Mouse (Mus musculus) megakaryocyte, embryonic 14.5 days (primary cell): ENCODE data around the gene Phactr1. TPM values are rescaled to one million over a fixed set of nuclear protein-coding genes. Genes with fewer than 3 reads are reported as not detected.

Source experiments
- H3K27me3 ChIP-seq: replicated peaks from 2 replicates; pipeline ENCODE3; 2012; ENCODE audit warnings: inconsistent platforms
- H3K36me3 ChIP-seq: replicated peaks from 2 replicates; pipeline ENCODE3; 2012; ENCODE audit warnings: low read length, inconsistent platforms, mixed read lengths
- H3K4me1 ChIP-seq: 2 replicates; pipeline ENCODE4 v1.6.1; 2012; ENCODE audit warnings: inconsistent platforms
- H3K4me3 ChIP-seq: replicated peaks from 2 replicates; pipeline ENCODE3; 2012; ENCODE audit warnings: moderate library complexity, mild to moderate bottlenecking, inconsistent platforms
- H3K9me3 ChIP-seq: 2 replicates; pipeline ENCODE4 v1.6.1; 2012; ENCODE audit warnings: inconsistent platforms
- FLI1 ChIP-seq: IDR thresholded peaks from 2 replicates; pipeline ENCODE4 v1.6.1; 2012; ENCODE audit warnings: low read length, inconsistent platforms, mixed read lengths
- GATA1 ChIP-seq: IDR thresholded peaks from 3 replicates; pipeline ENCODE4 v1.6.1; 2012; ENCODE audit warnings: mixed read lengths, low read length, inconsistent platforms, borderline replicate concordance
- polyA plus RNA-seq: library from polyadenylated mRNA; stranded (reverse); fragments of >175 nt; gene quantifications from 2 replicates; pipeline ENCODE4 v1.2.3, GENCODE M21; 2012; ENCODE audit warnings: low replicate concordance; ENCODE audit not compliant: insufficient read depth

The Phactr1 gene
- polyA plus RNA-seq, 1 experiment, result 0.01 TPM

- no peak for TF ChIP-seq GATA1
- no peak for TF ChIP-seq FLI1
- Histone ChIP-seq H3K36me3 (no peaks in the 10 kb centered on the region), H3K4me1 (peaks cover 3% of the 10 kb centered on the region; the same call in 1 of the 2 replicates)
These were observed 277.4 kb downstream of the Phactr1 start for GRCm38 (mm10) chr13:42957856-42958255.

GRCm38 (mm10) chr13:42958867-42959266, 278.4 kb downstream of the Phactr1 start:
- Histone ChIP-seq H3K27me3 (no peaks in the 10 kb centered on the region), H3K36me3 (no peaks in the 10 kb centered on the region), H3K4me3 (no peak overlapping the region), H3K4me1 (peaks cover 3% of the 10 kb centered on the region; the same call in 1 of the 2 replicates), H3K9me3 (peaks cover 6% of the 10 kb centered on the region)
- TF ChIP-seq FLI1 (no peak), GATA1 (no peak)

More at GRCm38 (mm10) chr13:42957856-42958255, 277.4 kb downstream of the Phactr1 start:
- Histone ChIP-seq H3K4me3 (no peak overlapping the region), H3K27me3 (no peaks in the 10 kb centered on the region), H3K9me3 (peaks cover 6% of the 10 kb centered on the region)

GRCm38 (mm10) chr13:42961561-42961960, 281.1 kb downstream of the Phactr1 start:
- H3K4me1 ChIP-seq, result peaks cover 3% of the 10 kb centered on the region; the same call in 1 of the 2 replicates
- peak overlapping the region; percentile 29 for H3K4me3 ChIP-seq
- TF ChIP-seq FLI1 (no peak), GATA1 (no peak)
- H3K9me3 ChIP-seq, result peaks cover 10% of the 10 kb centered on the region; the same call in 1 of the 2 replicates
- H3K27me3 ChIP-seq, result no peaks in the 10 kb centered on the region
- no peaks in the 10 kb centered on the region for H3K36me3 ChIP-seq

- TF ChIP-seq GATA1 (no peak), FLI1 (no peak)
- Histone ChIP-seq H3K4me3 (no peak overlapping the region), H3K9me3 (0 out of 2 replicates have a peak, but pooled peaks cover 7% of the 10 kb centered on the region), H3K27me3 (no peaks in the 10 kb centered on the region), H3K4me1 (no peaks in the 10 kb centered on the region), H3K36me3 (no peaks in the 10 kb centered on the region)
These were observed 288.1 kb downstream of the Phactr1 start for GRCm38 (mm10) chr13:42968537-42968936.

- Histone ChIP-seq H3K9me3 (no peaks in the 10 kb centered on the region), H3K36me3 (no peaks in the 10 kb centered on the region), H3K4me3 (no peak overlapping the region), H3K27me3 (no peaks in the 10 kb centered on the region), H3K4me1 (no peaks in the 10 kb centered on the region)
- TF ChIP-seq FLI1 (no peak), GATA1 (no peak)
These were observed 293.1 kb downstream of the Phactr1 start for GRCm38 (mm10) chr13:42973561-42973960.

GRCm38 (mm10) chr13:42973961-42974360, 293.5 kb downstream of the Phactr1 start:
- TF ChIP-seq GATA1, result no peak
- TF ChIP-seq FLI1, result no peak
- H3K36me3 ChIP-seq, result no peaks in the 10 kb centered on the region
- no peaks in the 10 kb centered on the region for H3K9me3 ChIP-seq
- H3K27me3 ChIP-seq, result no peaks in the 10 kb centered on the region
- H3K4me1 ChIP-seq, result no peaks in the 10 kb centered on the region
- no peak overlapping the region for H3K4me3 ChIP-seq

GRCm38 (mm10) chr13:42974506-42974905, 294.1 kb downstream of the Phactr1 start:
- H3K36me3 ChIP-seq, result no peaks in the 10 kb centered on the region
- no peak overlapping the region for H3K4me3 ChIP-seq
- no peaks in the 10 kb centered on the region for H3K9me3 ChIP-seq
- no peaks in the 10 kb centered on the region for H3K27me3 ChIP-seq
- TF ChIP-seq FLI1, result no peak
- TF ChIP-seq GATA1, result no peak
- H3K4me1 ChIP-seq, result no peaks in the 10 kb centered on the region

GRCm38 (mm10) chr13:42976144-42976543, 295.7 kb downstream of the Phactr1 start:
- H3K36me3 ChIP-seq, result no peaks in the 10 kb centered on the region
- TF ChIP-seq FLI1 (no peak), GATA1 (no peak)
- no peaks in the 10 kb centered on the region for H3K27me3 ChIP-seq
- H3K9me3 ChIP-seq, result 0 out of 2 replicates have a peak, but pooled peaks cover 2% of the 10 kb centered on the region
- no peak overlapping the region for H3K4me3 ChIP-seq
- no peaks in the 10 kb centered on the region for H3K4me1 ChIP-seq

GRCm38 (mm10) chr13:42976967-42977366, 296.5 kb downstream of the Phactr1 start:
- H3K27me3 ChIP-seq, result no peaks in the 10 kb centered on the region
- no peaks in the 10 kb centered on the region for H3K36me3 ChIP-seq
- H3K4me3 ChIP-seq, result no peak overlapping the region
- 0 out of 2 replicates have a peak, but pooled peaks cover 2% of the 10 kb centered on the region for H3K9me3 ChIP-seq
- H3K4me1 ChIP-seq, result no peaks in the 10 kb centered on the region
- TF ChIP-seq FLI1 (no peak), GATA1 (no peak)

GRCm38 (mm10) chr13:42980581-42980980, 300.2 kb downstream of the Phactr1 start:
- H3K4me1 ChIP-seq, result no peaks in the 10 kb centered on the region
- no peak for TF ChIP-seq FLI1
- no peak for TF ChIP-seq GATA1

GRCm38 (mm10) chr13:42982646-42983045, 302.2 kb downstream of the Phactr1 start:
- no peak for TF ChIP-seq GATA1
- no peak for TF ChIP-seq FLI1
- Histone ChIP-seq H3K4me1 (no peaks in the 10 kb centered on the region), H3K36me3 (no peaks in the 10 kb centered on the region), H3K27me3 (no peaks in the 10 kb centered on the region), H3K9me3 (peaks cover 9% of the 10 kb centered on the region), H3K4me3 (no peak overlapping the region)

More at GRCm38 (mm10) chr13:42980581-42980980, 300.2 kb downstream of the Phactr1 start:
- Histone ChIP-seq H3K4me3 (no peak overlapping the region), H3K36me3 (no peaks in the 10 kb centered on the region), H3K27me3 (no peaks in the 10 kb centered on the region), H3K9me3 (peaks cover 9% of the 10 kb centered on the region)

- no peaks in the 10 kb centered on the region for H3K27me3 ChIP-seq
- no peak for TF ChIP-seq GATA1
- no peak for TF ChIP-seq FLI1
- peaks cover 7% of the 10 kb centered on the region for H3K9me3 ChIP-seq
- no peaks in the 10 kb centered on the region for H3K36me3 ChIP-seq
- H3K4me3 ChIP-seq, result no peak overlapping the region
- H3K4me1 ChIP-seq, result no peaks in the 10 kb centered on the region
These were observed 305.4 kb downstream of the Phactr1 start for GRCm38 (mm10) chr13:42985806-42986205.
